Mouse (Mus musculus) left cerebral cortex, postnatal 4 days (tissue): ENCODE data around the gene Arhgef3. TPM values are rescaled to one million over a fixed set of nuclear protein-coding genes. Genes with fewer than 3 reads are reported as not detected.

Source experiments
- DNase-seq: peaks from one replicate; pipeline ENCODE4 v3.0.0-alpha.2; 2022
- intact Hi-C: fragments of 180-260 bp; cut with DNase I; formaldehyde crosslinking; loops from one replicate; pipeline ENCODE4 v1.15.1; 2025
- microRNA-seq: library from miRNA; unstranded; fragments of <30 nt; microRNA quantifications from one replicate; pipeline ENCODE4 v1.2.0, GENCODE M21; 2022
- total RNA-seq, 2 experiments: library from RNA; stranded (reverse); gene quantifications; 2 replicates each; pipeline ENCODE4 v1.2.3; 2021

Arhgef3 gene
- total RNA-seq, 2 experiments from 2014 or later, result 20.1 to 20.9 TPM

DNA sequence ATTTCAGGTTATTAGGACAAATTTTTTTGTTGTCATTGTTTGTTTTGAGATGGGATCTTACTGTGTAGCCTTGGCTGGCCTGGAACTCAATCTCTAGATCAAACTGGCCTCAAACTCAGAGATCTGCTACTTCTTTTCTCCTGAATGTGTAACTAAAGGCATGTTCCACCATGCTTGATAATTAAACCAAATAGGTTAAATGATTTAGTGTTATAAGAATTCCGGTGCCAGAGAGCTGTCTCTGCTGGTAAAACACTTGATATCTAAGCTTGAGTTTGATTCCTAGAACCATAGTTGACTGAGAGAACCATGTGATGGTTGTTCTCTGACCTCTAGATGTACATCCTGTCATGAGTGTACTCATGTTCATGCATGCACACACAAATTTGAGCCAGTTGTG lies 321.4 kb downstream of the Arhgef3 start:
- DNase-seq, result no peak
- intact Hi-C loops, result no loop called here

- intact Hi-C loops, result no loop called here
- no peak for DNase-seq
Observed at GRCm38 (mm10) chr14:27436826-27437225, 322.1 kb downstream of the Arhgef3 start.

GRCm38 (mm10) chr14:27440921-27441320 lies 326.2 kb downstream of the Arhgef3 start:
- intact Hi-C loops, result no loop called here
- DNase-seq, result no peak

DNA sequence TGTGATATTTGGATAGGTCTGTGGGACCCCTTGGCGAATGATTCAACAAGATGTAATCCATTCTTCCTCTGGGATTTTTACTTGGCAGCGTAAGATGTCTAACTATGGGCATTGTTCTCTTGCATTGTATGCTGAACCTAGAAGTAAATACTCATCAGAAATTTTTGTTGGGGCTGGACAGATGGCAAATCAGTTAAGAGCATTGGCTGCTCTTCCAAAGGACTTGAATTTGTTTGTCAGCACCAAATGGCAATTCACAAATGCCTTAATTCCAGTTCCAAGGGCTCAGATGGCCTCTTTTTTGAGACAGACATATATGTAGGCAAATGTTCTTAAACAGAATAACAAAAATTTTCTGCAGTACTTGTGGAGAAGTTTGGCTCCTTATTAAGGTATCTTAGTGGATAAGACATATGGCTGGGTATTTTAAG lies 330.2 kb downstream of the Arhgef3 start:
- intact Hi-C loops, result no loop called here
- DNase-seq, result no peak

GRCm38 (mm10) chr14:27446963-27447362 lies 332.3 kb downstream of the Arhgef3 start:
- intact Hi-C loops, result no loop called here
- DNase-seq, result no peak

Small RNAs within 50 kb of the gene (microRNA-seq; reads per million reads assigned to microRNA genes)
- not detected for gene Gm23633

Other genes starting within 250 kb of the Arhgef3 start
- not detected for gene Asb14, start 220.3 kb upstream of the Arhgef3 start, total RNA-seq
- gene Appl1, start 143.7 kb upstream of the Arhgef3 start, total RNA-seq, result 10 to 100 TPM; 60.6 to 70.6 TPM
- gene Hesx1, start 120.5 kb upstream of the Arhgef3 start, total RNA-seq, result not detected
- 1 to 10 TPM; 4.7 to 5.4 TPM for gene Il17rd, start 76.0 kb upstream of the Arhgef3 start, total RNA-seq